Mouse (Mus musculus) limb, embryonic 11.5 days (tissue): ENCODE measurements around the gene Klhl32. TPM values are rescaled to one million over a fixed set of nuclear protein-coding genes. Genes with fewer than 3 reads are reported as not detected.

Experiments used
- ATAC-seq: fragments of 200-750 bp; cut with Nextera tagmentation; 2 replicates; pipeline ENCODE4 v1.8.0; 2017; ENCODE audit warnings: low read depth; ENCODE audit not compliant: insufficient number of reproducible peaks, low FRiP score, low TSS enrichment
- DNase-seq: peaks from one replicate; pipeline ENCODE4 v3.0.0-alpha.2; 2015; ENCODE audit warnings: low spot score
- H3K27ac ChIP-seq: fragments of 300-500 bp; sonication (generic); replicated peaks from 2 replicates; pipeline ENCODE4 v1.5.1; 2014; ENCODE audit warnings: low read depth, mild to moderate bottlenecking, low read length
- H3K27me3 ChIP-seq: fragments of 300-500 bp; sonication (generic); 2 replicates; pipeline ENCODE4 v1.6.1; 2014; ENCODE audit warnings: mild to moderate bottlenecking, low read length, mixed read lengths; ENCODE audit not compliant: control insufficient read depth, insufficient read depth
- H3K36me3 ChIP-seq: fragments of 300-500 bp; sonication (generic); 2 replicates; pipeline ENCODE4 v1.6.1; 2014; ENCODE audit warnings: mild to moderate bottlenecking, low read length, moderate library complexity, mixed read lengths; ENCODE audit not compliant: control insufficient read depth, insufficient read depth
- H3K4me1 ChIP-seq: fragments of 300-500 bp; sonication (generic); 2 replicates; pipeline ENCODE4 v1.6.1; 2014; ENCODE audit warnings: low read length, mixed read lengths; ENCODE audit not compliant: control insufficient read depth, insufficient read depth
- H3K4me2 ChIP-seq: fragments of 300-500 bp; sonication (generic); 2 replicates; pipeline ENCODE4 v1.6.1; 2014; ENCODE audit warnings: low read depth, mild to moderate bottlenecking, moderate library complexity; ENCODE audit not compliant: severe bottlenecking
- H3K4me3 ChIP-seq: fragments of 300-500 bp; sonication (generic); 2 replicates; pipeline ENCODE4 v1.5.1; 2014; ENCODE audit warnings: low read depth, low read length
- H3K9ac ChIP-seq: fragments of 300-500 bp; sonication (generic); 2 replicates; pipeline ENCODE4 v1.6.1; 2014; ENCODE audit warnings: mild to moderate bottlenecking, low read length
- H3K9me3 ChIP-seq: fragments of 300-500 bp; sonication (generic); 2 replicates; pipeline ENCODE4 v1.6.1; 2016; ENCODE audit warnings: low read length; ENCODE audit not compliant: control insufficient read depth
- WGBS: fragments of 180-500 bp; shearing (Covaris S2); extraction: QIAGEN DNeasy Blood & Tissue Kit; methylation state at CpG from one replicate; pipeline ENCODE4 v1.1.7; 2014; 5-methylcytosine and 5-hydroxymethylcytosine counted together
- polyA plus RNA-seq: library from polyadenylated mRNA; unstranded; fragments of >200 nt; fragmentation: Nextera tagmentation; extraction: Ambion mirVana; gene quantifications from 2 replicates; pipeline ENCODE4 v1.2.1, GENCODE M21; 2014

Gene Klhl32
- polyA plus RNA-seq, 1 experiment from 2014 or later = 4.9 TPM

- ATAC-seq (no peak), DNase-seq (no peak)
- Histone ChIP-seq H3K27ac (no peak overlapping the region), H3K4me2 (no peak overlapping the region), H3K9me3 (no peaks in the 10 kb centered on the region), H3K27me3 (no peaks in the 10 kb centered on the region), H3K36me3 (no peaks in the 10 kb centered on the region), H3K9ac (no peak overlapping the region), H3K4me3 (no peak overlapping the region), H3K4me1 (no peaks in the 10 kb centered on the region)
- WGBS = 76% methylated on average over 9 of the region's 9 CpGs
Measured at GRCm38 (mm10) chr4:24621422-24622187, 229.3 kb downstream of the Klhl32 start.

- 81% methylated on average over 5 of the region's 5 CpGs for WGBS
- Histone ChIP-seq H3K4me1 (no peaks in the 10 kb centered on the region), H3K4me3 (no peak overlapping the region), H3K36me3 (no peaks in the 10 kb centered on the region), H3K9ac (no peak overlapping the region), H3K27ac (no peak overlapping the region), H3K27me3 (no peaks in the 10 kb centered on the region), H3K4me2 (no peak overlapping the region), H3K9me3 (no peaks in the 10 kb centered on the region)
- no peak for DNase-seq
- ATAC-seq = no peak
Measured at GRCm38 (mm10) chr4:24620440-24620839, 230.5 kb downstream of the Klhl32 start.

GRCm38 (mm10) chr4:24620005-24620404 lies 230.9 kb downstream of the Klhl32 start:
- ATAC-seq (no peak), DNase-seq (no peak)
- no peak overlapping the region for H3K27ac ChIP-seq
- H3K9ac ChIP-seq = no peak overlapping the region
- H3K9me3 ChIP-seq = no peaks in the 10 kb centered on the region
- H3K4me1 ChIP-seq = no peaks in the 10 kb centered on the region
- no peaks in the 10 kb centered on the region for H3K27me3 ChIP-seq
- H3K4me3 ChIP-seq = no peak overlapping the region
- H3K4me2 ChIP-seq = no peak overlapping the region
- H3K36me3 ChIP-seq = no peaks in the 10 kb centered on the region
- WGBS = 73% methylated on average over 6 of the region's 6 CpGs

GRCm38 (mm10) chr4:24609564-24609963 lies 241.4 kb downstream of the Klhl32 start:
- WGBS = 100% methylated on average over 2 of the region's 2 CpGs
- Histone ChIP-seq H3K4me1 (no peaks in the 10 kb centered on the region), H3K27me3 (no peaks in the 10 kb centered on the region), H3K4me3 (no peak overlapping the region), H3K9me3 (no peaks in the 10 kb centered on the region), H3K36me3 (no peaks in the 10 kb centered on the region), H3K9ac (no peak overlapping the region), H3K27ac (no peak overlapping the region), H3K4me2 (no peak overlapping the region)
- ATAC-seq = no peak
- no peak for DNase-seq

- H3K27me3 ChIP-seq = no peaks in the 10 kb centered on the region
- DNase-seq (no peak), ATAC-seq (no peak)
- no peaks in the 10 kb centered on the region for H3K36me3 ChIP-seq
- no peaks in the 10 kb centered on the region for H3K4me1 ChIP-seq
- H3K4me3 ChIP-seq = no peak overlapping the region
- H3K9ac ChIP-seq = no peak overlapping the region
- H3K9me3 ChIP-seq = no peaks in the 10 kb centered on the region
- H3K4me2 ChIP-seq = no peak overlapping the region
- no peak overlapping the region for H3K27ac ChIP-seq
- 89% methylated on average over 3 of the region's 3 CpGs for WGBS
Measured at GRCm38 (mm10) chr4:24609085-24609484, 241.8 kb downstream of the Klhl32 start.

GRCm38 (mm10) chr4:24601711-24602110 lies 249.2 kb downstream of the Klhl32 start:
- Histone ChIP-seq H3K9me3 (no peaks in the 10 kb centered on the region), H3K36me3 (peaks cover 2% of the 10 kb centered on the region; the same call in 1 of the 2 replicates), H3K4me3 (no peak overlapping the region), H3K4me2 (no peak overlapping the region), H3K4me1 (no peaks in the 10 kb centered on the region), H3K9ac (no peak overlapping the region), H3K27ac (no peak overlapping the region), H3K27me3 (no peaks in the 10 kb centered on the region)
- WGBS = 95% methylated on average over 6 of the region's 6 CpGs
- DNase-seq (no peak), ATAC-seq (no peak)

- Histone ChIP-seq H3K9ac (no peak overlapping the region), H3K4me3 (no peak overlapping the region), H3K4me1 (no peaks in the 10 kb centered on the region), H3K9me3 (no peaks in the 10 kb centered on the region), H3K36me3 (no peaks in the 10 kb centered on the region; the same call in 1 of the 2 replicates), H3K27ac (no peak overlapping the region), H3K27me3 (no peaks in the 10 kb centered on the region), H3K4me2 (no peak overlapping the region)
- ATAC-seq (no peak), DNase-seq (no peak)
- 77% methylated on average over 1 of the region's 1 CpGs for WGBS
Measured at GRCm38 (mm10) chr4:24598637-24599036, 252.3 kb downstream of the Klhl32 start.

- WGBS = 93% methylated on average over 6 of the region's 6 CpGs
- Histone ChIP-seq H3K4me3 (no peak overlapping the region), H3K9ac (no peak overlapping the region), H3K27me3 (no peaks in the 10 kb centered on the region), H3K4me1 (no peaks in the 10 kb centered on the region), H3K36me3 (no peaks in the 10 kb centered on the region; the same call in 1 of the 2 replicates), H3K4me2 (no peak overlapping the region), H3K27ac (no peak overlapping the region), H3K9me3 (no peaks in the 10 kb centered on the region)
- ATAC-seq (no peak), DNase-seq (no peak)
Measured at GRCm38 (mm10) chr4:24596942-24597611, 253.8 kb downstream of the Klhl32 start.
